Mouse (Mus musculus) liver, adult 2 months (tissue): ENCODE measurements around the gene Urah.

Experiments
- CTCF ChIP-seq: fragments of 200-500 bp; IDR thresholded peaks from 2 replicates; pipeline ENCODE4 v1.5.1; 2011; ENCODE audit warnings: low read depth, low read length, control low read depth
- POLR2A ChIP-seq: fragments of 200-500 bp; IDR thresholded peaks from 2 replicates; pipeline ENCODE4 v1.6.1; 2011; ENCODE audit warnings: low read length, control low read depth; ENCODE audit not compliant: insufficient read depth; ENCODE audit errors: extremely low read depth

- no peak for TF ChIP-seq CTCF
- TF ChIP-seq POLR2A, result no peak
Measured at GRCm38 (mm10) chr7:140882469-140882803, 47.6 kb downstream of the Urah start.
